Mouse (Mus musculus) intestine, postnatal 0 days (tissue): Measurements from ENCODE around the gene Olfr1289. TPM values are rescaled to one million over a fixed set of nuclear protein-coding genes. Genes with fewer than 3 reads are reported as not detected.

Experiments
- ATAC-seq: fragments of 200-750 bp; cut with Nextera tagmentation; 2 replicates; pipeline ENCODE4 v1.8.0; 2017; ENCODE audit warnings: mild to moderate bottlenecking, moderate TSS enrichment, moderate library complexity
- H3K27ac ChIP-seq: fragments of 300-500 bp; sonication (generic); 2 replicates; pipeline ENCODE4 v1.5.1; 2014; ENCODE audit warnings: mild to moderate bottlenecking, low read depth, low read length, moderate library complexity
- H3K27me3 ChIP-seq: fragments of 300-500 bp; sonication (generic); replicated peaks from 2 replicates; pipeline ENCODE4 v1.6.1; 2014; ENCODE audit warnings: low read length, mixed read lengths; ENCODE audit not compliant: control insufficient read depth, insufficient read depth
- H3K36me3 ChIP-seq: fragments of 300-500 bp; sonication (generic); 2 replicates; pipeline ENCODE4 v1.6.1; 2014; ENCODE audit warnings: mild to moderate bottlenecking, moderate library complexity; ENCODE audit not compliant: control insufficient read depth, insufficient read depth
- H3K4me1 ChIP-seq: fragments of 300-500 bp; sonication (generic); replicated peaks from 2 replicates; pipeline ENCODE4 v1.6.1; 2014; ENCODE audit warnings: antibody characterized with exemption, low read length, mixed read lengths; ENCODE audit not compliant: control insufficient read depth, insufficient read depth
- H3K4me2 ChIP-seq: fragments of 300-500 bp; sonication (generic); replicated peaks from 2 replicates; pipeline ENCODE4 v1.6.1; 2014; ENCODE audit warnings: low read depth, mild to moderate bottlenecking, moderate library complexity
- H3K4me3 ChIP-seq: fragments of 300-500 bp; sonication (generic); 2 replicates; pipeline ENCODE4 v1.5.1; 2014; ENCODE audit warnings: low read depth, low read length
- H3K9ac ChIP-seq: fragments of 300-500 bp; sonication (generic); 2 replicates; pipeline ENCODE4 v1.6.1; 2014; ENCODE audit warnings: mild to moderate bottlenecking, low read depth, low read length
- H3K9me3 ChIP-seq: fragments of 300-500 bp; sonication (generic); 2 replicates; pipeline ENCODE4 v1.6.1; 2016; ENCODE audit warnings: mixed run types; ENCODE audit not compliant: control insufficient read depth
- CTCF ChIP-seq: sonication (generic); IDR thresholded peaks from 2 replicates; pipeline ENCODE4 v1.5.1; 2016; ENCODE audit warnings: low read depth, mild to moderate bottlenecking, control low read depth, antibody characterized with exemption, moderate library complexity
- WGBS: fragments of 180-500 bp; shearing (Covaris S2); extraction: QIAGEN DNeasy Blood & Tissue Kit; methylation state at CpG from one replicate; pipeline ENCODE4 v1.1.7; 2014; 5-methylcytosine and 5-hydroxymethylcytosine counted together
- polyA plus RNA-seq: library from polyadenylated mRNA; unstranded; fragments of >200 nt; fragmentation: Nextera tagmentation; extraction: Ambion mirVana; gene quantifications from 2 replicates; pipeline ENCODE4 v1.2.1, GENCODE M21; 2015

Gene Olfr1289
- polyA plus RNA-seq = not detected in 2 replicates

GRCm38 (mm10) chr2:111480519-111480918 lies at the start of gene Olfr1289:
Gene Olfr1289, plus strand, starts transcription at chr2:111480819.
- no peaks in the 10 kb centered on the region for H3K27me3 ChIP-seq
- TF ChIP-seq CTCF = no peak
- H3K4me2 ChIP-seq = no peak within 1 kb of the TSS
- H3K4me1 ChIP-seq = no peaks in the 10 kb centered on the region
- no peak within 1 kb of the TSS for H3K4me3 ChIP-seq
- H3K9ac ChIP-seq = no peak within 1 kb of the TSS
- no peak for ATAC-seq
- H3K9me3 ChIP-seq = no peaks in the 10 kb centered on the region
- no peak within 1 kb of the TSS for H3K27ac ChIP-seq
- H3K36me3 ChIP-seq = no peaks in the 10 kb centered on the region
- 65% methylated on average over 1 of the region's 1 CpGs for WGBS

- Histone ChIP-seq H3K27me3 (no peaks in the 10 kb centered on the region), H3K27ac (no peak within 1 kb of the TSS), H3K4me3 (no peak within 1 kb of the TSS), H3K9ac (no peak within 1 kb of the TSS), H3K36me3 (no peaks in the 10 kb centered on the region), H3K9me3 (0 out of 2 replicates have a peak, but pooled peaks cover 4% of the 10 kb centered on the region), H3K4me2 (no peak within 1 kb of the TSS), H3K4me1 (no peaks in the 10 kb centered on the region)
- 62% methylated on average over 1 of the region's 1 CpGs for WGBS
- TF ChIP-seq CTCF = no peak
- ATAC-seq = no peak
These were observed 31.8 kb upstream of the Olfr1289 start, which contains the start of gene Olfr1287 for GRCm38 (mm10) chr2:111448842-111449241. Gene Olfr1287, plus strand, starts transcription at chr2:111449142.

- ATAC-seq = no peak
- H3K36me3 ChIP-seq = no peaks in the 10 kb centered on the region
- H3K4me3 ChIP-seq = no peak within 1 kb of the TSS
- no peaks in the 10 kb centered on the region for H3K27me3 ChIP-seq
- H3K27ac ChIP-seq = no peak within 1 kb of the TSS
- no peaks in the 10 kb centered on the region for H3K9me3 ChIP-seq
- no peak within 1 kb of the TSS for H3K4me2 ChIP-seq
- no peak for TF ChIP-seq CTCF
- H3K4me1 ChIP-seq = no peaks in the 10 kb centered on the region
- WGBS = 90% methylated on average over 1 of the region's 1 CpGs
- H3K9ac ChIP-seq = no peak within 1 kb of the TSS
These were observed 6.8 kb upstream of the Olfr1289 start, which contains the start of gene Olfr1288 for GRCm38 (mm10) chr2:111473801-111474200. Gene Olfr1288, plus strand, starts transcription at chr2:111474101.

- no peaks in the 10 kb centered on the region for H3K27me3 ChIP-seq
- H3K4me2 ChIP-seq = no peak within 1 kb of the TSS
- H3K4me3 ChIP-seq = no peak within 1 kb of the TSS
- no peak for ATAC-seq
- H3K9ac ChIP-seq = no peak within 1 kb of the TSS
- H3K27ac ChIP-seq = no peak within 1 kb of the TSS
- H3K9me3 ChIP-seq = no peaks in the 10 kb centered on the region
- no peaks in the 10 kb centered on the region for H3K4me1 ChIP-seq
- WGBS = 73% methylated on average over 5 of the region's 5 CpGs
- H3K36me3 ChIP-seq = no peaks in the 10 kb centered on the region
- no peak for TF ChIP-seq CTCF
These were observed 13.1 kb downstream of the Olfr1289 start, which contains the start of gene Olfr1290 for GRCm38 (mm10) chr2:111493729-111494128. Gene Olfr1290, minus strand, starts transcription at chr2:111493829.

GRCm38 (mm10) chr2:111496880-111497279 lies 16.3 kb downstream of the Olfr1289 start, which contains the start of gene Olfr1291-ps1:
Gene Olfr1291-ps1, plus strand, starts transcription at chr2:111497180.
- ATAC-seq = no peak
- H3K27ac ChIP-seq = no peak within 1 kb of the TSS
- no peaks in the 10 kb centered on the region for H3K4me1 ChIP-seq
- no peak within 1 kb of the TSS for H3K4me2 ChIP-seq
- TF ChIP-seq CTCF = no peak
- H3K36me3 ChIP-seq = no peaks in the 10 kb centered on the region
- H3K9me3 ChIP-seq = no peaks in the 10 kb centered on the region
- no peaks in the 10 kb centered on the region for H3K27me3 ChIP-seq
- H3K9ac ChIP-seq = no peak within 1 kb of the TSS
- WGBS = 91% methylated on average over 3 of the region's 3 CpGs
- H3K4me3 ChIP-seq = no peak within 1 kb of the TSS

- 86% methylated on average over 10 of the region's 10 CpGs for WGBS
- Histone ChIP-seq H3K4me1 (no peaks in the 10 kb centered on the region), H3K9ac (no peak overlapping the region), H3K9me3 (no peaks in the 10 kb centered on the region), H3K36me3 (no peaks in the 10 kb centered on the region), H3K4me2 (no peak overlapping the region), H3K27me3 (no peaks in the 10 kb centered on the region), H3K4me3 (no peak overlapping the region), H3K27ac (no peak overlapping the region)
- no peak for ATAC-seq
- TF ChIP-seq CTCF = no peak
These were observed 36.8 kb downstream of the Olfr1289 start for GRCm38 (mm10) chr2:111517451-111517850.
